Mouse (Mus musculus) limb, embryonic 11.5 days (tissue): Measurements from ENCODE around the gene 1700013G24Rik. TPM values are rescaled to one million over a fixed set of nuclear protein-coding genes. Genes with fewer than 3 reads are reported as not detected.

Experiments
- ATAC-seq: fragments of 200-750 bp; cut with Nextera tagmentation; 2 replicates; pipeline ENCODE4 v1.8.0; 2017; ENCODE audit warnings: low read depth; ENCODE audit not compliant: insufficient number of reproducible peaks, low FRiP score, low TSS enrichment
- DNase-seq: peaks from one replicate; pipeline ENCODE4 v3.0.0-alpha.2; 2015; ENCODE audit warnings: low spot score
- H3K27ac ChIP-seq: fragments of 300-500 bp; sonication (generic); replicated peaks from 2 replicates; pipeline ENCODE4 v1.5.1; 2014; ENCODE audit warnings: low read depth, mild to moderate bottlenecking, low read length
- H3K27me3 ChIP-seq: fragments of 300-500 bp; sonication (generic); 2 replicates; pipeline ENCODE4 v1.6.1; 2014; ENCODE audit warnings: mild to moderate bottlenecking, low read length, mixed read lengths; ENCODE audit not compliant: control insufficient read depth, insufficient read depth
- H3K36me3 ChIP-seq: fragments of 300-500 bp; sonication (generic); 2 replicates; pipeline ENCODE4 v1.6.1; 2014; ENCODE audit warnings: mild to moderate bottlenecking, low read length, moderate library complexity, mixed read lengths; ENCODE audit not compliant: control insufficient read depth, insufficient read depth
- H3K4me1 ChIP-seq: fragments of 300-500 bp; sonication (generic); 2 replicates; pipeline ENCODE4 v1.6.1; 2014; ENCODE audit warnings: low read length, mixed read lengths; ENCODE audit not compliant: control insufficient read depth, insufficient read depth
- H3K4me2 ChIP-seq: fragments of 300-500 bp; sonication (generic); 2 replicates; pipeline ENCODE4 v1.6.1; 2014; ENCODE audit warnings: low read depth, mild to moderate bottlenecking, moderate library complexity; ENCODE audit not compliant: severe bottlenecking
- H3K4me3 ChIP-seq: fragments of 300-500 bp; sonication (generic); 2 replicates; pipeline ENCODE4 v1.5.1; 2014; ENCODE audit warnings: low read depth, low read length
- H3K9ac ChIP-seq: fragments of 300-500 bp; sonication (generic); 2 replicates; pipeline ENCODE4 v1.6.1; 2014; ENCODE audit warnings: mild to moderate bottlenecking, low read length
- H3K9me3 ChIP-seq: fragments of 300-500 bp; sonication (generic); 2 replicates; pipeline ENCODE4 v1.6.1; 2016; ENCODE audit warnings: low read length; ENCODE audit not compliant: control insufficient read depth
- WGBS: fragments of 180-500 bp; shearing (Covaris S2); extraction: QIAGEN DNeasy Blood & Tissue Kit; methylation state at CpG from one replicate; pipeline ENCODE4 v1.1.7; 2014; 5-methylcytosine and 5-hydroxymethylcytosine counted together
- polyA plus RNA-seq: library from polyadenylated mRNA; unstranded; fragments of >200 nt; fragmentation: Nextera tagmentation; extraction: Ambion mirVana; gene quantifications from 2 replicates; pipeline ENCODE4 v1.2.1, GENCODE M21; 2014

1700013G24Rik gene
- polyA plus RNA-seq, 1 experiment from 2014 or later, result not detected

DNA sequence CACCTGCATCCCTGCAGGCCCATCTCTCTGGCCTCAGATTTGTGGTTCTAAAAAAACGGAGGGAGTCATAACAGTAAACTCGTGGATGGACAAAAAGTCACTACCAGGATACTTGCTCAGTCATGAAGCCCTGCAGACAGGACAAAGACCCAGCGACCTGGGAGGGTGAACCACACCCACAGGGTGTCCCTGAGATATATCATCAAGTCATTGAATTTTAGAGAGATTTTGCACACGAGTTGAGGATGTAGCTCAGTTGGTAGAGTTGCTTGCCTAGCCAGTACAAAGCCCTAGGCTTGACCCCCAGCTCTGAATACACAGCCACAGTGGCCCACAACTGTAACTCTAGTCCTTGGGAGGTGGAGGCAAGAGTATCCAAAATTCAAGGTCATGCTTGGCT is 8.1 kb downstream of the 1700013G24Rik start:
- no peak overlapping the region for H3K27ac ChIP-seq
- H3K4me3 ChIP-seq, result no peak overlapping the region
- no peak for ATAC-seq
- H3K4me2 ChIP-seq, result no peak overlapping the region
- 87% methylated on average over 4 of the region's 4 CpGs for WGBS
- no peaks in the 10 kb centered on the region for H3K27me3 ChIP-seq
- H3K36me3 ChIP-seq, result no peaks in the 10 kb centered on the region
- no peaks in the 10 kb centered on the region for H3K4me1 ChIP-seq
- H3K9ac ChIP-seq, result no peak overlapping the region
- H3K9me3 ChIP-seq, result no peaks in the 10 kb centered on the region; the same call in 1 of the 2 replicates
- no peak for DNase-seq

GRCm38 (mm10) chr4:137461981-137462690 is 9.1 kb downstream of the 1700013G24Rik start:
- ATAC-seq, result no peak
- Histone ChIP-seq H3K27me3 (no peaks in the 10 kb centered on the region), H3K4me1 (no peaks in the 10 kb centered on the region), H3K9ac (no peak overlapping the region), H3K9me3 (no peaks in the 10 kb centered on the region; the same call in 1 of the 2 replicates), H3K27ac (no peak overlapping the region; the same call in 1 of the 2 replicates), H3K36me3 (no peaks in the 10 kb centered on the region), H3K4me2 (no peak overlapping the region), H3K4me3 (no peak overlapping the region)
- WGBS, result 74% methylated on average over 16 of the region's 16 CpGs
- DNase-seq, result no peak

GRCm38 (mm10) chr4:137465125-137465787 is 12.2 kb downstream of the 1700013G24Rik start:
- no peaks in the 10 kb centered on the region for H3K27me3 ChIP-seq
- no peak for DNase-seq
- no peak overlapping the region for H3K4me3 ChIP-seq
- H3K4me1 ChIP-seq, result peaks cover 13% of the 10 kb centered on the region
- no peaks in the 10 kb centered on the region for H3K9me3 ChIP-seq
- no peak for ATAC-seq
- H3K36me3 ChIP-seq, result no peaks in the 10 kb centered on the region
- H3K27ac ChIP-seq, result no peak overlapping the region
- WGBS, result 76% methylated on average over 13 of the region's 13 CpGs
- H3K9ac ChIP-seq, result 0 out of 2 replicates have a peak overlapping the region, but pooled peaks have one; percentile 27
- H3K4me2 ChIP-seq, result no peak overlapping the region

DNA sequence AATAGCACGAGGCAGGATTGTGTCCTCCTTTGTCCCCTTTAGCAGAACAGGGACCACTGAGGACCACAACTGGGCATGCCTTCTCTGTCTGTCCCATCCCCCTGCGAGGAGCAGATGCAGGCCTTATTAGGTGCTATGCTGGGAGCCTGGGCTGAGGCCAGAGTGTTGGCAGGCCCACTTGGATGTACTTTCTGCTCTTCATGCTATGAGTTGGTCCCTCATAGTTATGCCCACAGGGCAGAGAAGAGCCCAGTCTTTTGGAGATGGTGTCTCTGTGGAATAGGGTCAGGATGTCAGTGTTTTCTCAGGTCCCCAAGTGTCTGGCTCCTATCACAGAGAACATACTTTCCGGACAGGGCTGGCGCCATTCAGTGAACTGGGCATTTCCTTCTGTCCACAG is 13.9 kb downstream of the 1700013G24Rik start:
- no peak overlapping the region for H3K9ac ChIP-seq
- ATAC-seq (no peak), DNase-seq (no peak)
- H3K27me3 ChIP-seq, result no peaks in the 10 kb centered on the region
- H3K4me3 ChIP-seq, result no peak overlapping the region
- WGBS, result 80% methylated on average over 4 of the region's 4 CpGs
- H3K4me1 ChIP-seq, result peaks cover 23% of the 10 kb centered on the region
- no peak overlapping the region for H3K27ac ChIP-seq
- H3K4me2 ChIP-seq, result no peak overlapping the region
- H3K36me3 ChIP-seq, result no peaks in the 10 kb centered on the region
- no peaks in the 10 kb centered on the region for H3K9me3 ChIP-seq

DNA sequence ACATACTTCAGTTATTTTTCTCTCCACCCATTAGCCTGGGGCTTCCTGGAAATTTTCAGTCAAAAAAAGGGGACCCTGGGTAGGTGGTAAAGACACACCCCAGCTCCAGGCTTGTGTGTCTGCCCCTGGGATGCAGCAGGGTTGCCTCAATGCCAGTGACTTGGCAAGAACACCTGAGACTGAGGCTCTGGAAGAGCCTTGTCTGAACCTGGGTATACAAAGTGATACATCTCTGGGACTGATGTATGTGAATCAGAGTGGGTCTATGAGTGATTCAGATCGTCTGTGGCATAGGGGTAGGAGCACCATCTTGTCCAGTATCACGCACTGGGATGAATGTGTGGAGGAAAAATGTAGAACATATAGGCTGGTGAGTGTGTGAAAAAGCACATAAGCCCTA is 14.4 kb downstream of the 1700013G24Rik start:
- H3K27me3 ChIP-seq, result no peaks in the 10 kb centered on the region
- 88% methylated on average over 2 of the region's 2 CpGs for WGBS
- 0 out of 2 replicates have a peak overlapping the region, but pooled peaks have one; percentile 16 for H3K27ac ChIP-seq
- no peak for ATAC-seq
- no peaks in the 10 kb centered on the region for H3K36me3 ChIP-seq
- no peaks in the 10 kb centered on the region for H3K9me3 ChIP-seq
- H3K4me3 ChIP-seq, result no peak overlapping the region
- H3K9ac ChIP-seq, result no peak overlapping the region
- no peak for DNase-seq
- H3K4me1 ChIP-seq, result peaks cover 23% of the 10 kb centered on the region
- no peak overlapping the region for H3K4me2 ChIP-seq

DNA sequence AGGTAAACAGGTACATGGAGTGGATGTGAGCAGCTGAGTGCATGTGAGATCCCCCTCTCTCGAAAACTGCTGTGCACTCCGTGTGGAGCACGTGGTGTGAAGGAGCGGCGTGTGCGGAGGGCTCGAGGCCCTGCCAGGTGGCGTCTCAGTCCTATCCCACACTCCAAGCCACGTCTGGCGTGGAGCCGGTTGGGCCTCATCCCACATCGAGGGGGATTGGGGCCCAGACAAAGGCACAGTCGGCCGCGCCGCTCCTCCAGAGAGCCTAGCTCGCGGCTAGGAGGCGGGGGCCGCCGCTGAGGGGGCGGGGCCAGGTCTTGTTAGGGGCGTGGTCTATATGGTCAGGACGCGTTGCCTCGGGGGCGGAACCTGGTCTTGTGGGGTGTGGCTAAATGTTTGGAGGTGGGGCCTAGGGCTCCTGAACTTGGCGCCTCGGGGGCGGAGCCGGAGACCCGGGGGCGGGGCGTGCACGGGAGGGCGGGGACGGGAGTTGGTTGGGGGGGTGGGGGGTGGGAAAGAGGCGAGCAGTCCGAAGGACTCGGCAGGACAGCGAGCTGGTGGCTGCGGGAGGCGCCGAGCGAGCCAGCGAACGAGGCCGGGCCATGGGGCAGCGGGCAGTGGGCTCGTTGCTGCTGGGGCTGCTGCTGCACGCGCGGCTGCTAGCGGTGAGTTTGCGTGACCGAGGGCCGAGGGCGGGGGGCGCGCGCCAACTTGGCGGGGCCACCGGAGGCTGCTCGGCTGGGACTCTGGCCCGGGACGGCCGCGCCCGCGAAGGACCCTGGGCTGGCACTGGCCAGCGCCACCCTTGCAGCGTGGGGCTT is 15.4 kb downstream of the 1700013G24Rik start, which contains the start of gene Hspg2:
Gene Hspg2 (plus strand): TSS at position 510 of the 821 bp plus-strand sequence.
- Histone ChIP-seq H3K4me3 (peak within 1 kb of the TSS; percentile 77), H3K4me2 (peak within 1 kb of the TSS; percentile 90), H3K27ac (peak within 1 kb of the TSS; percentile 56; the same call in 1 of the 2 replicates), H3K36me3 (no peaks in the 10 kb centered on the region), H3K9ac (peak within 1 kb of the TSS; percentile 84), H3K4me1 (peaks cover 23% of the 10 kb centered on the region), H3K9me3 (no peaks in the 10 kb centered on the region), H3K27me3 (no peaks in the 10 kb centered on the region)
- under 1% methylated on average over 69 of the region's 72 CpGs for WGBS
- DNase-seq, result peak; percentile 100
- ATAC-seq, result peak; percentile 85

DNA sequence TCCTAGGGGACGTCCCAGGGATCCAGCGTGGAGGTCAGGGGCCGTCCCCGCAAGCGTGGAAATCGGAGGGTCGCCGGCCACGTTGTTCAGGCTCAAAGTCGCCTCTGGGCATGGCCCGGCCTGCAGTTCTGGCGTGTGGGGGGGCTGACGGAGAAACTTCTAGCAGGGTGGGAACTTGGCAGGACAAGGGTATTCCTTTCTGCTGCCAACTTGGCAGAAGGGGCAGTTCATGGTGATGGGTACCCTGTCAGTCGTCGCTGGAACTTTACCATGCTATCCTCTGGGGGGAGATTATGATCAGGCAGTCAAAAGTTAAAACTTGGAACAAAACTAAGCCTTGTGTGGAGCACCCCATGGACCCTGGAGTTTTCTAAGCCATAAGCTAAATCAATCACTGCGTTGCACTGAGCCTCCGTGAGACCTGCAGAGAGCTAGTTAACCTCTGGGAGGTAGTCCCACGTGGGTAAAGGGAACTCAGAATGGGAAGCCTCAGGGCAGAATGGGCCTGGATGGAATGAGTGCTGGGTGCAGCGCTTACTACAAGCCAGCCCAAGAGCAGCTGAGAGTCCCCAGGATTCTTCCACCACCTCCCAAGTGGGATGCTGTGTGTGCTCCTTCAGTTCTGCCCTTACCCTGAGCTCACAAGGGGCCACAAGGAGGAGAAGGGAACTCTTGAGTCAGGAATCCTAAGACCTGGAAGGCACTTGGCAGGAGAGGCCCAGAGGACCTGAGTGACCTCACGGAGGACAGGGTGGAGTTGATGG is 16.2 kb downstream of the 1700013G24Rik start:
- DNase-seq (peak; percentile 64), ATAC-seq (no peak)
- H3K9ac ChIP-seq, result peak overlapping the region; percentile 84
- WGBS, result 3% methylated on average over 20 of the region's 20 CpGs
- no peaks in the 10 kb centered on the region for H3K9me3 ChIP-seq
- H3K27me3 ChIP-seq, result no peaks in the 10 kb centered on the region
- no peaks in the 10 kb centered on the region for H3K36me3 ChIP-seq
- peak overlapping the region; percentile 90 for H3K4me2 ChIP-seq
- H3K4me1 ChIP-seq, result peaks cover 28% of the 10 kb centered on the region
- H3K4me3 ChIP-seq, result peak overlapping the region; percentile 77
- H3K27ac ChIP-seq, result 0 out of 2 replicates have a peak overlapping the region, but pooled peaks have one; percentile 26
